Mouse (Mus musculus) retina, embryonic 14.5 days (tissue): ENCODE data around the gene Dpf3.
A peak's percentile ranks its signal among the peaks of the same experiment; 100 is the strongest.

ENCODE experiments used
- DNase-seq: peaks from one replicate; pipeline ENCODE4 v3.0.0-alpha.2; 2015; ENCODE audit warnings: low spot score

Gene Dpf3

GRCm38 (mm10) chr12:83487476-83487991, at the start of gene Dpf3:
Gene Dpf3 (minus strand): TSS chr12:83487716.
- peak; percentile 98 for DNase-seq

DNA sequence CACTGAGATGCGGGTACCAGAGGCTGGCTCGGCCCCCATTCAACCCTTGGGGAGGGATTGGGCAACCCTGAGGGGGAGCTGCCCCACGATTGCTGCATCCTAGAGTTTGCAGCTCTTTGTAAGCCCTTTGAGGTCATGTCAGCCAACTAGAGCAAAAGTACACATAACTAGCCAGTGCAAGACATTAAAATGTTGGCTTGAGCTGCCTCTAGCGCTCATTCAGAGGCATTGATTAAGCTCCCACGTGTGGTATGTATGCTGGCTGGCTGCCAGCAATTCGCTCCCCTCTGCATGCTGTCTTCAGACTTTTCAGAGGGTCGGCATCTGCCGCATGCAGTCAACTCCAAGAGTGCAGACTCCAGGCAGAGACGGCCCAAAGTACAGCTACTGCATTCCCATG, 48.5 kb upstream of the Dpf3 start:
- peak; percentile 26 for DNase-seq

DNA sequence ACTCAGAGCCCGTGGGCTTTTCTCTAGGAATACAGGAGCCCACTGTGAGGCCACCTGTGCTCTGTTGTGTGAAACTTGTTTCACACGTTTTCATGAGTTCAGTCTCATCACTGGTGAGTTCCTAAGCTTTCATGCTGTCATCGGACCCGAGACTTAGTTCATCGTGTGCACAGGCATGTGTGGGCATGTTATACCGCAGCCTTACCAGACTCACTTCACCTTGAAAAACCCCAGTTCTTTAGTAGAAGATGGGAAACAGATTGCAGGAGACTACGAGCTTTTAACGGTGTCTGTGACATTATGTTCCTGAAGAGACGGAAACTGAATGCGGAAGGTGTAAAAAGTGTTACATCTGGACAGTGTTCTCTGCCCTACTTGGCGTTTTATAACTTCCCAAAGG, 47.9 kb upstream of the Dpf3 start:
- DNase-seq: no peak

GRCm38 (mm10) chr12:83534190-83534589, 46.7 kb upstream of the Dpf3 start:
- DNase-seq: no peak

- DNase-seq: no peak
Measured at GRCm38 (mm10) chr12:83532966-83533365, 45.5 kb upstream of the Dpf3 start.

DNA sequence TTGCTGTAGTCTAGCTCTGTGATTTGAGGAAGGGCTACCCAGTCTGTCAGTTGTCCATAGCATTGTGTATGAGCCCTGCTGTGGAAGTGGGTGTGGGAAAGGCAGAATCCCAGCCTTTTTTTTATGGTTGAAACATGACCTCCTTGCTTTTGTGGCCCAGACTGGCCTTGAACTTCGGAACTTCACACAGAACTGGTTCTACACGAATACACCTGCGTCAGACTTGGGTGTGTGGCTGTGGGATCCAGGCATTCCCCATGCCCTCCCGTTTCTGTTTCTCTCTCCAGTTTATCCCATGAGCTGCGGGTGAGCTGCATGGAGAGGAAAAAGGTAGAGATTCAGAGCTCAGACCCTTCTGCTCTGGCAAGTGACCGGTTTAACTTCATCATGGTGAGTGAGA, 44.5 kb upstream of the Dpf3 start:
- DNase-seq: no peak

GRCm38 (mm10) chr12:83528665-83529064, 41.1 kb upstream of the Dpf3 start:
- no peak for DNase-seq

- no peak for DNase-seq
Measured at GRCm38 (mm10) chr12:83527816-83528215, 40.3 kb upstream of the Dpf3 start.

GRCm38 (mm10) chr12:83525822-83526544, 38.5 kb upstream of the Dpf3 start:
- no peak for DNase-seq

DNA sequence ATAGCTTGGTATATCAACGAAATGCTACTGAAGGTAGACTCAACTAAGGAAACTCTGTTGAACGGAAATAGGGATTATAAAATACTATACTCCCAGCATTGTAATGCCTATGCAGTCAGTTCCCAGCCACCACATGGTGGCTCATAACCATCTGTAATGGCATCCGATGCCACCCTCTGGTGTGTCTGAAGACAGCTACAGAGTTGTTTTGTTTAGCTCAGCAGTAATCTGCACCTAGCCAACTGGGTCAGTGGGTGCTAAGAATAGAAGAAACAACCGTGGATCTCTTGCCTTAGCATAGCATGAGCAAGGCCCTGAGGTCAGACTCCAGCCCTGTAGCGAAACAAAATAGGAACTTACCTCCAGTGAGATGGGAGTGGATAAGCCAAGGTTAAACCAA, 36.8 kb upstream of the Dpf3 start:
- no peak for DNase-seq

- no peak for DNase-seq
Measured at GRCm38 (mm10) chr12:83523892-83524291, 36.4 kb upstream of the Dpf3 start.

DNA sequence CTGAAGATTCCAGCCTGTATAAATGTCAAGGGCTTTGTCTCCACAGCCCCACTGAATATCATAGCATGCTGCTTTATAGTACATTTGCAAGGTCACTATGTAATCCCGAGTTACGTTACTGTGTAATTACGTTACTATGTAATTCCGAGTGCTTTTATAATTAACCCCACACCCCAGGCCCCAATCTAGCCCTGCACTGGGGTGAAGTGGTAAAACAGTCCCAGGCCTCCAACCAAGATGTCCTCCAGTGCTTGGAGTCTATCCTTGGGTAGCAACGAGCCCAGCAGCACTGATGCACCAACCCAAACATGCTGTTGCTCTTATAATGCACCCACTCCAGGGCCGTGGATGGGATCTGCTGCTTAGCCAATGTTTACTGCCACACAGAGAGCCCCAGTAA, 35.5 kb upstream of the Dpf3 start:
- DNase-seq: no peak

DNA sequence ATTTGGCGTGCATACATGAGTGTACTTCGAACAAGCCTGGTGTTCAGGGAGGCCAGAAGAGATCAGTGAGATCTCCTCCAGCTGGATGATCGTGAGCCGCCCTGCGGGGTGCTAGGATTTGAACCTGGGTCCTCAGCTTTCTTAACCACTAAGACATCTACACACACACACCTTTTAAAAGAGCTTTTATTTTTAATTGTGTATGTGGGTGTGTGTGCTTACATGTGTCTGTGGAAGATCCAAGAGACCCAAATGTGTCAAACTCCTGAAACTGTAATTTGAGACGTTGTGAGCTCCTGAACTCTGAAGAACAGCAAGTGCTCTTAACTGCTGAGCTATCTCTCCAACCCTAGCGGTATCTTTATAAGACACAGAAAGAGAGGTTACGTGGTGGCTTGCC, 33.6 kb upstream of the Dpf3 start:
- no peak for DNase-seq

DNA sequence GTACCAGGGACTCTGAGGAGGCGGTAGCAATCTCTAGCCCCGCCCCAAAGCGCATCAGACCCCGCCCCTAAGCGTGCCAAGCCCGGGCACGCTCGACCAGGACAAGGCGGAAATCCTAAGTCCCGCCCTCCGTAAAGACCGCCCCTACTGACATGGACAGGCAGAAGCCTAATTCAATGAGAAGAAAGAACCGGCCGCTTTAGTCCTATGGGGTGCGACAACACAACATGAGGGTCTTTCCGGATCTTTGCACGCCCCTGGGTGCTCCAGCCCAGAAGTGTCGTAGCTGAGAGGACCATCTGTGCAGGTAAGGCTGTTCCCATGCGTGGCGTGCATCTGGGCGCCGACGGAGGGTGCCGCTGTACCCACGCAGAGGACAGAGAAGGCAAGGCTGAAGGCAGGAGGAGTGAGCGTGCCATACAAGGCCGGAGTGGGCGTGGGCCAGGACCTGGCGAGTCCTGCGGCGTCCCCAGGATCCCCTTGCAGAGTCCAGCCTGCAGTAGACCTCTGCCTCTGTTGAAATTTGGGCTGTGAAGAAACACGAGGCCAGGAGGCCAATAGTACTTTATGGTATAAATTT, 32.9 kb upstream of the Dpf3 start, which contains the start of gene Dcaf4:
Gene Dcaf4 (plus strand): TSS at position 156 of the 580 bp plus-strand sequence.
- DNase-seq: peak; percentile 97

GRCm38 (mm10) chr12:83517580-83517979, 30.1 kb upstream of the Dpf3 start:
- no peak for DNase-seq

DNA sequence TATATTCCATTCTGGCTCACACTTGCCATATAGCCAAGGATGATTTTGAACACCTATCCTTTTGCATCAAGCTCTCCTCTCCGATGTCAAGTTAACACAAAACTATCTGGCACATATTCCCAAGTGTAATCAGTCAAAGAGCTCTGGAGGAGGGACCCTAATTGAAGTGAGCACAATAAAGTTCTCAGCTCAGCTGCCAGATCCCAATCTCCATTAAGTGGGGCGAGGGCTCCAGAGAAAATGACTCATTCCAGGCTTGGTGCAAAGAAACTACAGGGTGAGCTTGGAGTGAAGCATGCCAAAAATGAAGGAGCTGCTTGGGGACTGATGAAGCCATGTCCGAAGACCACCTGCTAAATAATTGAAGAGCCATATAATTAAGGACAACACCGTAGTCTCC, 26.7 kb upstream of the Dpf3 start:
- DNase-seq: no peak

DNA sequence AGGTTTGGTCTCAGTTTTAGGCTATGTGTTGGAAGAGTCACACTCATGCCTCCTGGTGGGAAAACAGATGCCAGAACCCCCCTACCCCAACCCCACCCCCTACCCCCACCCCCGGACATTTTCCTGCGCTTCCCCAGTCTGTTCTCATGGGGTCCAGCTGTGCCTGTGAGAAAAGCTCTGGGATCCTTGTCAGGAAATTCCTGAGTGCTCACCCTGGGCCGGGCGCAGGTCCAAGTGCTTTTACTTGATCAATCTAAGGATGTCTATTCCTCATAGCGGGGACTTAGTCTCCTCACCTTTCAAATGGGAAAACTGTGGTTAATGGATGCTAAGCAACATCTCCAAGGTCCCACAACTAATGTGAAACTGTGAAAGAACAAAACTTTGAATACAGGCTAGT, 25.7 kb upstream of the Dpf3 start:
- no peak for DNase-seq

- DNase-seq: peak; percentile 39
Measured at GRCm38 (mm10) chr12:83512783-83513182, 25.3 kb upstream of the Dpf3 start.

DNA sequence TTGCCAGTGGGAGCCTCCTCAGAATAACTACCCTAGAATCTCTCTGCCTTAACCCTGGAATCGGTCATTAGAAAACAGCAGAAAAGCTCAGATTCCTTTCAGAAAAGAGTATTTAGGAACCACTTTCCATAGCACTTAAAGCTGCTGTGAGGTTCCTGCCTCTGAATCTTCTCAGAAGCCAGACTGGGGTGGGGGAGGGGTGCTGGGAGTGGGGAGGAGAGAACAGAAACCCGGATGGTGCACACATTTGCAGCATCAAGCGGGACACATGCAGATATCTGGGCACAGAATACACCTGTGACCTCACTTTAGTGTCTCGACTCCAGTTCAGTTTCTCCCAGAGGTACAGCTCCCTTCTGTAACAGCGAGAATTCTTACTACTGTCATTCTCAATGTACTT, 23.1 kb upstream of the Dpf3 start:
- no peak for DNase-seq

- DNase-seq: no peak
Measured at GRCm38 (mm10) chr12:83506543-83506942, 19.0 kb upstream of the Dpf3 start.

DNA sequence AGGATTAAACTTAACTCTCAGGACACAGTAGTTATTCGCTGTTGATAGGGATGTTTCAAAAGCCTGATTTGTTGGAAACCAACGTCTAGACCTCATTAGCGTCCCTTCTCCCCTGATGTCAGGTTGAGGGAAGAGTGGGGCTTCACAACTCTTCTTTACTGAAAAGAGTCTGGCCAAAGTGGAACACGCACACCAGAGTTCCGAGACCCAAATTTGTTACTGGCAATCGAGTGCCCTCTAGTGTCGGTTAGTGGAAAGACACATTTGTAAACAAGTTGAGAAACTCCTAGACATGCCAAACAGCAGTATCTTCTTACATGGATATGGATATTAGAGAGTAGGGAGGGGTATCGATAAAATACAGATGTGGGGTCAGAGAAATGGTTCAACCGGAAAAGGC, 14.7 kb upstream of the Dpf3 start:
- peak; percentile 92 for DNase-seq

- no peak for DNase-seq
Measured at GRCm38 (mm10) chr12:83499256-83499655, 11.7 kb upstream of the Dpf3 start.

DNA sequence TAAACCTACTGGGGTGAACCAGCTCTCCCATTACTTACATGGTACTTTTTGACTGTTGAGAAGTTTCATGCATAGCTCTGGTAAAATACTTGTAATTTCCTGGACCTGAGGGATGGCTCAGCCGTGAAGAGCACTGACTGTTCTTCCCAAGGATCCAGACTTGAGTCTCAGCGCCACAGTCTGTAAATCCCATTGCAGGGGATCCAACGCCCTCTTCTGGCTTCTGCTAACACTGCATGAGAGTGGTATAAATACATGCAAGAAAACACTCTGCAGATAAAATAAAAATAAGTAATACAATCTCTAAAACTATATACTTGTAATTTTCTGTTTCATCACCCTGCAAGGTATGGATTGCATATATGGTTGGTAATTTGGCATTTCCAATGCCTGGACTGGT, 10.4 kb upstream of the Dpf3 start:
- no peak for DNase-seq

GRCm38 (mm10) chr12:83496736-83497135, 9.2 kb upstream of the Dpf3 start:
- DNase-seq: no peak
